21 mouse cellular contexts compared by ENCODE assay signal in the genomic region with DNA sequence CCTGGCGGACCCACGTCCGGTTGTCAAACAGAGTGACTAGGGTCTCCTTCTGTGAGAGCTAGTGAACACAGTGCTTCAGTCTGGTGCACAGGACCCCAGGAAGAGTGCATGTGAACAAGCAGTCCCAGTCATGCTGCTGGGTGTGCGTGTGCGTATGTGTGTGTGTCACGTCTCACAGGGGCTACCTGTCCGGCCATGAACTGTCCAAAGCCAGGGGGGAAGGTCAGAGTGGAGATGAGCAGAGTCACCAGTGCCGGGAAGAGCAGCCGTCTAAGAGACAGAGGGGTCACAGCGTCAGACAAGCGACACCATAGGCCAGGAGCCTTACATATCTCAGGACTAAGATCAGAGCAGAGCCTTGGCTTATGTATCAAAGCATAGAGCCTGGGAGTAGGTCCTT. TPM values are rescaled to one million over a fixed set of nuclear protein-coding genes. Genes with fewer than 3 reads are reported as not detected.
DNase-seq lines count a peak whose midpoint lies in the region; ATAC-seq lines count a peak whose summit lies in the region.
"Had no signal": no experiment of that assay in that cellular context is flagged by ENCODE, and none has a peak within 500 bp of the region (broad histone marks: within the 10 kb centered on the region; RNA-seq: fewer than 3 reads in every experiment).

No protein-coding gene starts in this region.

- H3K4me2 ChIP-seq in liver, embryonic 12.5 days: no peak overlapping the region
- H3K4me2 ChIP-seq in liver, embryonic 15.5 days: no peak overlapping the region
- H3K4me2 ChIP-seq in liver, embryonic 11.5 days: no peak overlapping the region
- H3K4me2 ChIP-seq: embryonic facial prominence, embryonic 13.5 days; embryonic facial prominence, embryonic 15.5 days; forebrain, embryonic 12.5 days had no signal

- peak; percentile 19 for DNase-seq in cerebellum, adult 11-12 months
- DNase-seq in cerebellum, postnatal 36 days: no peak
- peak; percentile 37 for DNase-seq in cerebellum, adult 9-11 months
- no peak for DNase-seq in cerebellum, adult 18-20 months
- no peak for DNase-seq in liver
- no peak for DNase-seq in liver, embryonic 11.5 days (ENCODE audit: low spot score)
- DNase-seq: adrenal gland, adult 2 months; adrenal gland, postnatal 10 days; adrenal gland, postnatal 25 days; B cell, adult 2 months; cerebellum, adult 11 months; cerebellum, adult 8-10 months; embryo, embryonic 11 days had no signal

- H3K9ac ChIP-seq in liver, embryonic 12.5 days: no peak overlapping the region
- no peak overlapping the region for H3K9ac ChIP-seq in liver, embryonic 15.5 days
- H3K9ac ChIP-seq in liver, embryonic 11.5 days (ENCODE audit: low read depth, low read length): no peak overlapping the region
- H3K9ac ChIP-seq: embryonic facial prominence, embryonic 13.5 days; embryonic facial prominence, embryonic 15.5 days; forebrain, embryonic 12.5 days had no signal

- H3K27me3 ChIP-seq in liver, embryonic 12.5 days (replicated peaks): no peaks in the 10 kb centered on the region
- no peaks in the 10 kb centered on the region for H3K27me3 ChIP-seq in liver, embryonic 15.5 days
- H3K27me3 ChIP-seq in liver, embryonic 11.5 days (replicated peaks; ENCODE audit: control insufficient read depth, insufficient read depth, low read length): no peaks in the 10 kb centered on the region
- H3K27me3 ChIP-seq: embryonic facial prominence, embryonic 13.5 days; embryonic facial prominence, embryonic 15.5 days; forebrain, embryonic 12.5 days had no signal

- no peak overlapping the region for H3K4me3 ChIP-seq in liver, embryonic 12.5 days
- H3K4me3 ChIP-seq in liver, embryonic 15.5 days (replicated peaks): no peak overlapping the region
- H3K4me3 ChIP-seq in liver, embryonic 11.5 days (ENCODE audit: low read depth, low read length): no peak overlapping the region
- H3K4me3 ChIP-seq: embryonic facial prominence, embryonic 13.5 days; embryonic facial prominence, embryonic 15.5 days; erythroblast, embryonic 14.5 days; forebrain, embryonic 10.5 days; forebrain, embryonic 12.5 days had no signal

- no peaks in the 10 kb centered on the region for H3K9me3 ChIP-seq in liver, embryonic 12.5 days (replicated peaks)
- H3K9me3 ChIP-seq in liver, embryonic 15.5 days (replicated peaks): no peaks in the 10 kb centered on the region
- no peaks in the 10 kb centered on the region for H3K9me3 ChIP-seq in liver, embryonic 11.5 days (ENCODE audit: control insufficient read depth, low read length)
- H3K9me3 ChIP-seq: embryonic facial prominence, embryonic 13.5 days; embryonic facial prominence, embryonic 15.5 days; forebrain, embryonic 10.5 days; forebrain, embryonic 12.5 days had no signal

- H3K4me1 ChIP-seq in liver, embryonic 12.5 days: peaks cover 97% of the 10 kb centered on the region
- peaks cover 98% of the 10 kb centered on the region for H3K4me1 ChIP-seq in liver, embryonic 15.5 days (replicated peaks)
- peaks cover 56% of the 10 kb centered on the region for H3K4me1 ChIP-seq in liver, embryonic 11.5 days (replicated peaks; ENCODE audit: control insufficient read depth, insufficient read depth, low read length)

- 90% methylated on average over 11 of the region's 11 CpGs for WGBS in liver, embryonic 12.5 days (ENCODE audit: insufficient replicate concordance)
- 91% methylated on average over 11 of the region's 11 CpGs for WGBS in liver, embryonic 15.5 days (ENCODE audit: insufficient replicate concordance)
- 88% methylated on average over 11 of the region's 11 CpGs for WGBS in liver, embryonic 11.5 days

- H3K27ac ChIP-seq in liver, embryonic 12.5 days: peak overlapping the region; percentile 52
- peak overlapping the region; percentile 82; the same call in 1 of the 2 replicates for H3K27ac ChIP-seq in liver, embryonic 15.5 days (replicated peaks)
- H3K27ac ChIP-seq in liver, embryonic 11.5 days (ENCODE audit: low read depth, low read length): no peak overlapping the region
- H3K27ac ChIP-seq: embryonic facial prominence, embryonic 13.5 days; embryonic facial prominence, embryonic 15.5 days; forebrain, embryonic 10.5 days; forebrain, embryonic 12.5 days had no signal

- H3K36me3 ChIP-seq in liver, embryonic 12.5 days: peaks cover 81% of the 10 kb centered on the region
- H3K36me3 ChIP-seq in liver, embryonic 15.5 days (replicated peaks): peaks cover 67% of the 10 kb centered on the region
- H3K36me3 ChIP-seq in liver, embryonic 11.5 days (ENCODE audit: control insufficient read depth, insufficient read depth, low read length): peaks cover 15% of the 10 kb centered on the region

- no peak for ATAC-seq in liver, embryonic 12.5 days
- ATAC-seq in liver, embryonic 15.5 days (ENCODE audit: insufficient read depth): no peak
- ATAC-seq in liver, embryonic 11.5 days (replicated peaks; ENCODE audit: low FRiP score): no peak
- ATAC-seq: CD4-positive, CD25-positive, alpha-beta regulatory T cell, adult 4 months had no signal

RNA-seq across cellular contexts. Expression of gene Polr2h, which starts 7.1 kb away (rescaled TPM):
- 66.1 and 68.4 TPM in 2 replicates for polyA plus RNA-seq in liver, embryonic 12.5 days (2016; fragmentation: Nextera tagmentation; extraction: Ambion mirVana)
- 36.4 and 39.3 TPM in 2 replicates for polyA plus RNA-seq in liver, embryonic 15.5 days (2015; fragmentation: Nextera tagmentation; extraction: Ambion mirVana)
- 124 and 127 TPM in 2 replicates for polyA plus RNA-seq in liver, embryonic 11.5 days (2014; fragmentation: Nextera tagmentation; extraction: Ambion mirVana)

RNA-seq across cellular contexts. Expression of gene Clcn2, which starts 7.2 kb away (rescaled TPM):
- polyA plus RNA-seq in liver, embryonic 12.5 days (2016; fragmentation: Nextera tagmentation; extraction: Ambion mirVana): 14.0 and 14.5 TPM in 2 replicates
- 9.5 and 13.7 TPM in 2 replicates for polyA plus RNA-seq in liver, embryonic 15.5 days (2015; fragmentation: Nextera tagmentation; extraction: Ambion mirVana)
- polyA plus RNA-seq in liver, embryonic 11.5 days (2014; fragmentation: Nextera tagmentation; extraction: Ambion mirVana): 14.4 and 15.3 TPM in 2 replicates

RNA-seq across cellular contexts. Expression of gene Fam131a, which starts 17.3 kb away (rescaled TPM):
- 2.1 and 2.6 TPM in 2 replicates for polyA plus RNA-seq in liver, embryonic 12.5 days (2016; fragmentation: Nextera tagmentation; extraction: Ambion mirVana)
- 1.3 and 1.8 TPM in 2 replicates for polyA plus RNA-seq in liver, embryonic 15.5 days (2015; fragmentation: Nextera tagmentation; extraction: Ambion mirVana)
- 2.1 TPM in 2 replicates for polyA plus RNA-seq in liver, embryonic 11.5 days (2014; fragmentation: Nextera tagmentation; extraction: Ambion mirVana)

RNA-seq across cellular contexts. Expression of gene Chrd, which starts 22.6 kb away (rescaled TPM):
- polyA plus RNA-seq in liver, embryonic 12.5 days (2016; fragmentation: Nextera tagmentation; extraction: Ambion mirVana): 0.54 and 0.96 TPM in 2 replicates
- polyA plus RNA-seq in liver, embryonic 15.5 days (2015; fragmentation: Nextera tagmentation; extraction: Ambion mirVana): 0.37 and 0.47 TPM in 2 replicates
- 0.77 and 0.93 TPM in 2 replicates for polyA plus RNA-seq in liver, embryonic 11.5 days (2014; fragmentation: Nextera tagmentation; extraction: Ambion mirVana)
- polyA plus RNA-seq: CD4-positive, CD25-positive, alpha-beta regulatory T cell, adult 4 months; erythroblast, embryonic 14.5 days had no signal

RNA-seq across cellular contexts. Expression of gene Thpo, which starts 23.9 kb away (rescaled TPM):
- polyA plus RNA-seq in liver, embryonic 12.5 days (2016; fragmentation: Nextera tagmentation; extraction: Ambion mirVana): 2.7 and 2.8 TPM in 2 replicates
- 5.0 and 5.6 TPM in 2 replicates for polyA plus RNA-seq in liver, embryonic 15.5 days (2015; fragmentation: Nextera tagmentation; extraction: Ambion mirVana)
- 4.1 and 4.3 TPM in 2 replicates for polyA plus RNA-seq in liver, embryonic 11.5 days (2014; fragmentation: Nextera tagmentation; extraction: Ambion mirVana)
- polyA plus RNA-seq: CD4-positive, CD25-positive, alpha-beta regulatory T cell, adult 4 months; erythroblast, embryonic 14.5 days had no signal

Comparison
In these comparisons a context has a peak if more than half of its experiments do, and no peak if none do; other contexts are left out.
1. DNase-seq: peak in cerebellum, adult 11-12 months (single experiment) and cerebellum, adult 9-11 months (single experiment); none in cerebellum, postnatal 36 days (0 of 2), cerebellum, adult 18-20 months (0 of 2), liver (single experiment) and liver, embryonic 11.5 days (single experiment).